Mouse (Mus musculus): ENCODE results near the gene Gm45623. TPM values are rescaled to one million over a fixed set of nuclear protein-coding genes. Genes with fewer than 3 reads are reported as not detected.
A peak's percentile ranks its signal among the peaks of the same experiment; 100 is the strongest.

The Gm45623 gene
- polyA plus RNA-seq, 1 experiment: not detected

DNA sequence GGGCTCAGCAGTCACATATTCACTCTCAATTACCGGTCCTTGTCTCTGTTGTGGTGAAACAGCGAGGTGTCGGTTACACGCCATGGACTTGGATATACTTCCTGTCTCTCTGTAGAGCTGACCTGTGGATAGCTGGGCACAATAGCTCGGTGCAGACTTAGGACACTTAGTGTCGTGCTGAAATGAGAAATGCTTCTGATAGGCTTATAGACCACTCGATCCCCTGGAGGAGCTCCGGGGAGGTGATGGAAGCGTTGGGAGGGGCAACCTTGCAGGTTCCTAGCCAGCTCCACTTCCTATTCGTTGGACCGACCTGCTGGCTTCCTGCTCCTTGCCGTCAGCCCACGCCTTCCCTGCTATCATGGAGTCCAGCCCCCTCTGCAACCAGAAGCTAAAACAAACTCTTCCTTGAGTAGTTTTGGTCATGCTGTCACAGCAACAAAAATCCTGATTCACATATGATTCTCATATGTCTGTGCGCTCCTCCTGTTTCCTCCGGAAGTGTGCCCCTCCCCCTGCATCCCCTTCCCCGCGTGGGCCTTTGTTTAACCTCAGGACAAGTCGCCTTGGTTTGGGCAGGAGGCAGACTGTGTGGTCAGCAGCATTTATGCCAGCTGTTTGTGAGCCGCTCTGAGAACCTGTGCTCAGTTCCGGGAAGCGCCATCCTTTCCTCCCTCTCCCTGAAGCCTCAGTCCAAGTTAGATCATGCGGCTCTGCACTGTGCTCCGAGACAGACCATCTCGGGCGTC, 11.8 kb upstream of the Gm45623 start:
- peak overlapping the region; percentile 31 for H3K4me3 ChIP-seq (replicated peaks; ENCODE audit: control insufficient read depth, low read depth, low read length)
- H3K27ac ChIP-seq (ENCODE audit: control insufficient read depth, insufficient read depth, low read depth, low read length, poor library complexity): no peak overlapping the region
- WGBS: 20% methylated on average over 25 of the region's 25 CpGs
- no peak for TF ChIP-seq POLR2A (IDR thresholded peaks at IDR 0.05; ENCODE audit: borderline replicate concordance, control insufficient read depth, low read depth, low read length)
- TF ChIP-seq CTCF (IDR thresholded peaks at IDR 0.05; ENCODE audit: control insufficient read depth, insufficient read depth, low read length): no peak
- no peaks in the 10 kb centered on the region for H3K4me1 ChIP-seq (ENCODE audit: control insufficient read depth, insufficient read depth, low read length)

GRCm38 (mm10) chr13:56762446-56763229, 9.0 kb upstream of the Gm45623 start:
- 28% methylated on average over 13 of the region's 13 CpGs for WGBS
- TF ChIP-seq CTCF (IDR thresholded peaks at IDR 0.05; ENCODE audit: control insufficient read depth, insufficient read depth, low read length): no peak
- TF ChIP-seq POLR2A (IDR thresholded peaks at IDR 0.05; ENCODE audit: borderline replicate concordance, control insufficient read depth, low read depth, low read length): no peak
- H3K27ac ChIP-seq (ENCODE audit: control insufficient read depth, insufficient read depth, low read depth, low read length, poor library complexity): no peak overlapping the region
- no peaks in the 10 kb centered on the region for H3K4me1 ChIP-seq (ENCODE audit: control insufficient read depth, insufficient read depth, low read length)
- H3K4me3 ChIP-seq (replicated peaks; ENCODE audit: control insufficient read depth, low read depth, low read length): no peak overlapping the region

DNA sequence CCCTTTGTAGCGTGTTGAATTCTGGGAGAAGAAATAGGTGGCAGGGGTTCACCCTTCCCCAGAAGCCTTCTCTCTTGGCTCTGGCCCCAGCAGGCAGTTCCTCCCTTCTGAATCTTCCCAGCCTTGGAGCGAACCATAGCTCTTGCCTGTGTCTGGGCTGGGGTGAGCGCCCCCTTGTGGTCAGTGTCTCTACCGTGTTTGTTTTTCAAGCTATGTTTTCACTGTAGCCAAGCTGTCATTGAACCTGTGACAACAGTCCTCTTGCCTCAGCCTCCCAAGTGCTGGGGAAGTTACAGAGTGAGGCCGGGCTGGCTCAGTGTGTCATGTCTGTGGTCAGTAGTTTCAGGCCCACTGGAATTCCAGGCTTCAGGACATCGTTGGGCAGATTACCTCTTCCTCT, 4.9 kb upstream of the Gm45623 start:
- WGBS: 21% methylated on average over 6 of the region's 6 CpGs
- peak; percentile 83 for TF ChIP-seq CTCF (IDR thresholded peaks at IDR 0.05; ENCODE audit: control insufficient read depth, insufficient read depth, low read length)
- TF ChIP-seq POLR2A (IDR thresholded peaks at IDR 0.05; ENCODE audit: borderline replicate concordance, control insufficient read depth, low read depth, low read length): no peak

DNA sequence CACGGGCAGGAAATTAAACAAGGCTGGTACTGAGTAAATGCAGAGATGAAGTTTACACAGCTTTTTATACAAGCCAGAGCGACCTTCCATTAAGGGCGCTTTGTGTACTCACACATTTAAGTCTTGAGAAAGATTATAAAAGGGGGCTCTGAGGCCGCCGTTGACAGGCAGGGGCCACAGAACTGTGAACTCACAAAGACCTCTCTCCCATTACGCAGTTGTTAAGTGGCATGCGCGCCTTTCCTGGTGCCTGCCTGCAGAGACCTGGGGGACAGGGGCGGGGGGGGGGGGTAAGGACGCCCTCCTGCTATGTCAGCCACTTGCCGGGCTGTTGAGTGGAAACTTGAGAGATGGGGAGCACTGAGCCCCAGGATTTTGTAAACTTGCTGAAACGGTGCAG, 3.6 kb upstream of the Gm45623 start:
- H3K4me1 ChIP-seq (ENCODE audit: control insufficient read depth, insufficient read depth, low read length): no peaks in the 10 kb centered on the region
- no peak overlapping the region for H3K4me3 ChIP-seq (replicated peaks; ENCODE audit: control insufficient read depth, low read depth, low read length)
- 77% methylated on average over 12 of the region's 12 CpGs for WGBS
- TF ChIP-seq CTCF (IDR thresholded peaks at IDR 0.05; ENCODE audit: control insufficient read depth, insufficient read depth, low read length) (no peak), POLR2A (IDR thresholded peaks at IDR 0.05; ENCODE audit: borderline replicate concordance, control insufficient read depth, low read depth, low read length) (no peak)
- no peak overlapping the region for H3K27ac ChIP-seq (ENCODE audit: control insufficient read depth, insufficient read depth, low read depth, low read length, poor library complexity)

More for the DNA sequence above, 4.9 kb upstream of the Gm45623 start:
- Histone ChIP-seq H3K27ac (ENCODE audit: control insufficient read depth, insufficient read depth, low read depth, low read length, poor library complexity) (no peak overlapping the region), H3K4me1 (ENCODE audit: control insufficient read depth, insufficient read depth, low read length) (no peaks in the 10 kb centered on the region), H3K4me3 (replicated peaks; ENCODE audit: control insufficient read depth, low read depth, low read length) (no peak overlapping the region)

DNA sequence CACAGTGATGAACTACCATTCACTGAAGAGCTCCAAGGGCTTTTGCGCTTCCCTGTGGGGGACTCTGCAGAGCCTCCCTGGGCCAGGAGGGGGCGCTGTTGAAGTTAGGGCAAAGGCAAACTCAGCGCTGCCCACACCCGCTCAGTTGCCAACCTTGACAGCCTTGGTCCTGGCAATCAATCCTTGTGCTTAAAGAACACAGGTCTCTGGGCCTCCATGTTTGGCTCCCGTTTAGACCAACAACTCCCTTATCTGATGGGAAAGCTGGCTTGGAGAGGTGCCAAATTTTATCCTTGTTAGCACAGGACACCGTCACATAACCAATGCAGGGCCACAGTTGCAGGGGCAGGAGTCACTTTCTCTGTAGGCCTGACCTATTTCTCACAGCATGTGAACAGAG, 2.2 kb upstream of the Gm45623 start:
- Histone ChIP-seq H3K4me3 (replicated peaks; ENCODE audit: control insufficient read depth, low read depth, low read length) (no peak overlapping the region), H3K4me1 (ENCODE audit: control insufficient read depth, insufficient read depth, low read length) (no peaks in the 10 kb centered on the region), H3K27ac (ENCODE audit: control insufficient read depth, insufficient read depth, low read depth, low read length, poor library complexity) (no peak overlapping the region)
- no peak for TF ChIP-seq POLR2A (IDR thresholded peaks at IDR 0.05; ENCODE audit: borderline replicate concordance, control insufficient read depth, low read depth, low read length)
- TF ChIP-seq CTCF (IDR thresholded peaks at IDR 0.05; ENCODE audit: control insufficient read depth, insufficient read depth, low read length): peak; percentile 27; the same call in 1 of the 2 replicates
- 61% methylated on average over 6 of the region's 6 CpGs for WGBS

GRCm38 (mm10) chr13:56752474-56753191, 994 bp downstream of the Gm45623 start:
- Histone ChIP-seq H3K4me1 (ENCODE audit: control insufficient read depth, insufficient read depth, low read length) (no peaks in the 10 kb centered on the region), H3K4me3 (replicated peaks; ENCODE audit: control insufficient read depth, low read depth, low read length) (no peak overlapping the region), H3K27ac (ENCODE audit: control insufficient read depth, insufficient read depth, low read depth, low read length, poor library complexity) (no peak overlapping the region)
- WGBS: 3% methylated on average over 41 of the region's 41 CpGs
- no peak; the same call in 1 of the 2 replicates for TF ChIP-seq POLR2A (IDR thresholded peaks at IDR 0.05; ENCODE audit: borderline replicate concordance, control insufficient read depth, low read depth, low read length)
- no peak for TF ChIP-seq CTCF (IDR thresholded peaks at IDR 0.05; ENCODE audit: control insufficient read depth, insufficient read depth, low read length)

DNA sequence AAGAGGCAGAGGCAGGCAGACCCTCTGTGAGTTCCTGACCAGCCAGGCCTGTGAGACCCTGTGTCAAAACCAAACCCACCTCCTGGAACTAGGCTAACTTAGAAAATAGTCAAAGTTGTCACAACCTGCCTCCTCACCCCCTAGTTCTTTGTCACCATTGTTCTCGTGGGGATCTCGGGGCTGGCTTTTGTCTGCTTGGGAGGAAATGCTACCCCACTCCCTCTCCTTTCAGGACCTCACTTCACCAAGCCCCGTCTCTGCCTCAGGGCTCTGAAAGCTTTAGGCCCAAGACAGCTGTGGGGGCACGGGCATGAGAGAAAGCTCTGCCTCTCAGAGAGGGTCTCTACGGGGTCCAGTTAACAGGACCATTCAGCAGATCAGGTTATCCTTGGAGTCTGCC, 1.9 kb downstream of the Gm45623 start:
- TF ChIP-seq POLR2A (IDR thresholded peaks at IDR 0.05; ENCODE audit: borderline replicate concordance, control insufficient read depth, low read depth, low read length) (no peak), CTCF (IDR thresholded peaks at IDR 0.05; ENCODE audit: control insufficient read depth, insufficient read depth, low read length) (no peak)
- WGBS: 43% methylated on average over 5 of the region's 5 CpGs
- H3K4me1 ChIP-seq (ENCODE audit: control insufficient read depth, insufficient read depth, low read length): no peaks in the 10 kb centered on the region
- no peak overlapping the region for H3K4me3 ChIP-seq (replicated peaks; ENCODE audit: control insufficient read depth, low read depth, low read length)
- H3K27ac ChIP-seq (ENCODE audit: control insufficient read depth, insufficient read depth, low read depth, low read length, poor library complexity): no peak overlapping the region

DNA sequence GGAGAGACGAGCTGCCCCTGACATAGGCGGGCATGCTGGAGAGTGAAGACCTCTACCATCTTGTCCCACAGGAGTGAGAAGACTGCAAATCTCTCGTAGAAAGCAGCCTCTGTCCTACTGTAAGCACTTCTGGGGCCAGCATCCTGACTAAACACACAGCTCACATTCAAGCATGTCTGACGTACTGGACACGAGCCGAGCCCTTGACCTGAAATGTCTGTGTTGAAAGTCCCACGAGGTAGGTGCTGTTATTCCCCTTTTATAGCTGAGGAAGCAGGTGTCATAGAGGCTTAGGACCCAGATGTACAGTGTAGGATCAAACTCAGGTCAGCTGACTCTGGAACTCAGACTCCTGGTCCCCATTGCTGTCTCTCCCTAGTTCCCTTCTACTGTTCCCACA, 4.2 kb downstream of the Gm45623 start:
- no peak overlapping the region for H3K27ac ChIP-seq (ENCODE audit: control insufficient read depth, insufficient read depth, low read depth, low read length, poor library complexity)
- H3K4me3 ChIP-seq (replicated peaks; ENCODE audit: control insufficient read depth, low read depth, low read length): no peak overlapping the region
- no peaks in the 10 kb centered on the region for H3K4me1 ChIP-seq (ENCODE audit: control insufficient read depth, insufficient read depth, low read length)
- TF ChIP-seq POLR2A (IDR thresholded peaks at IDR 0.05; ENCODE audit: borderline replicate concordance, control insufficient read depth, low read depth, low read length): no peak
- no peak for TF ChIP-seq CTCF (IDR thresholded peaks at IDR 0.05; ENCODE audit: control insufficient read depth, insufficient read depth, low read length)
- 77% methylated on average over 7 of the region's 7 CpGs for WGBS
